ENCODE assay signal across 24 mouse cellular contexts in genomic region chr4:152067280-152067679, GRCm38 (mm10). TPM values are rescaled to one million over a fixed set of nuclear protein-coding genes. Genes with fewer than 3 reads are reported as not detected.
A peak's percentile ranks its signal among the peaks of the same experiment; 100 is the strongest.
DNase-seq lines count a peak whose midpoint lies in the region; ATAC-seq and TF ChIP-seq lines count a peak whose summit lies in the region.
"Had no signal": no experiment of that assay in that cellular context is flagged by ENCODE, and none has a peak within 500 bp of the region (broad histone marks: within the 10 kb centered on the region; RNA-seq: fewer than 3 reads in every experiment).

No protein-coding gene starts in this region.

- no peak for TF ChIP-seq EP300 in liver, postnatal 0 days (IDR thresholded peaks at IDR 0.05; ENCODE audit: low read depth)

- H3K4me1 ChIP-seq in hindbrain, embryonic 10.5 days (replicated peaks): peaks cover 33% of the 10 kb centered on the region
- peaks cover 5% of the 10 kb centered on the region for H3K4me1 ChIP-seq in hindbrain, embryonic 12.5 days
- H3K4me1 ChIP-seq in liver, embryonic 12.5 days: peaks cover 17% of the 10 kb centered on the region
- H3K4me1 ChIP-seq in liver, postnatal 0 days (ENCODE audit: insufficient read depth): 0 out of 2 replicates have a peak, but pooled peaks cover 2% of the 10 kb centered on the region
- H3K4me1 ChIP-seq in midbrain, embryonic 13.5 days (replicated peaks): peaks cover 3% of the 10 kb centered on the region
- H3K4me1 ChIP-seq in midbrain, embryonic 15.5 days: peaks cover 3% of the 10 kb centered on the region

- DNase-seq in hindbrain, embryonic 10.5 days (ENCODE audit: low spot score): no peak
- DNase-seq in liver, postnatal 0 days: no peak
- no peak for DNase-seq in adrenal gland, postnatal 10 days
- DNase-seq: adrenal gland, postnatal 25 days; cerebellum, adult 11-12 months; cerebellum, adult 9-11 months; embryo, embryonic 11 days; heart, adult 2 months; heart, postnatal 10 days; kidney, adult 11 months; kidney, postnatal 25 days; midbrain, embryonic 14.5 days had no signal

- ATAC-seq in hindbrain, embryonic 12.5 days (ENCODE audit: low FRiP score): no peak
- peak; percentile 22; the same call in 1 of the 2 replicates for ATAC-seq in liver, embryonic 12.5 days
- no peak for ATAC-seq in liver, postnatal 0 days
- peak; percentile 27; the same call in 1 of the 2 replicates for ATAC-seq in midbrain, embryonic 13.5 days
- ATAC-seq in midbrain, embryonic 15.5 days (replicated peaks): no peak
- ATAC-seq: forebrain, embryonic 16.5 days had no signal

- no peaks in the 10 kb centered on the region for H3K9me3 ChIP-seq in hindbrain, embryonic 10.5 days
- no peaks in the 10 kb centered on the region for H3K9me3 ChIP-seq in hindbrain, embryonic 12.5 days (replicated peaks)
- no peaks in the 10 kb centered on the region for H3K9me3 ChIP-seq in liver, embryonic 12.5 days (replicated peaks)
- no peaks in the 10 kb centered on the region for H3K9me3 ChIP-seq in liver, postnatal 0 days (ENCODE audit: low read length)
- H3K9me3 ChIP-seq in midbrain, embryonic 13.5 days: no peaks in the 10 kb centered on the region
- H3K9me3 ChIP-seq in midbrain, embryonic 15.5 days: no peaks in the 10 kb centered on the region
- H3K9me3 ChIP-seq: heart, embryonic 13.5 days; limb, embryonic 12.5 days; liver, embryonic 15.5 days; lung, embryonic 15.5 days; neural tube, embryonic 13.5 days had no signal

- H3K36me3 ChIP-seq in hindbrain, embryonic 10.5 days: peaks cover 21% of the 10 kb centered on the region
- 0 out of 2 replicates have a peak, but pooled peaks cover 6% of the 10 kb centered on the region for H3K36me3 ChIP-seq in hindbrain, embryonic 12.5 days
- peaks cover 3% of the 10 kb centered on the region; the same call in 1 of the 2 replicates for H3K36me3 ChIP-seq in liver, embryonic 12.5 days
- H3K36me3 ChIP-seq in liver, postnatal 0 days (replicated peaks; ENCODE audit: insufficient read depth, low read length): no peaks in the 10 kb centered on the region
- H3K36me3 ChIP-seq in midbrain, embryonic 13.5 days: peaks cover 11% of the 10 kb centered on the region
- no peaks in the 10 kb centered on the region for H3K36me3 ChIP-seq in midbrain, embryonic 15.5 days (replicated peaks)
- H3K36me3 ChIP-seq: liver, embryonic 15.5 days; lung, embryonic 15.5 days; neural tube, embryonic 13.5 days had no signal

- peak overlapping the region; percentile 68; the same call in 1 of the 2 replicates for H3K27ac ChIP-seq in hindbrain, embryonic 10.5 days
- H3K27ac ChIP-seq in hindbrain, embryonic 12.5 days: no peak overlapping the region
- no peak overlapping the region for H3K27ac ChIP-seq in liver, embryonic 12.5 days
- H3K27ac ChIP-seq in liver, postnatal 0 days (ENCODE audit: low read depth): no peak overlapping the region
- H3K27ac ChIP-seq in midbrain, embryonic 13.5 days: no peak overlapping the region
- no peak overlapping the region for H3K27ac ChIP-seq in midbrain, embryonic 15.5 days
- H3K27ac ChIP-seq: heart, adult 2 months; heart, embryonic 13.5 days; limb, embryonic 12.5 days; liver, embryonic 15.5 days; lung, embryonic 15.5 days; neural tube, embryonic 13.5 days had no signal

- H3K9ac ChIP-seq in hindbrain, embryonic 12.5 days: no peak overlapping the region
- H3K9ac ChIP-seq in liver, embryonic 12.5 days: no peak overlapping the region
- H3K9ac ChIP-seq in liver, postnatal 0 days (replicated peaks): no peak overlapping the region
- no peak overlapping the region for H3K9ac ChIP-seq in midbrain, embryonic 13.5 days (replicated peaks)
- H3K9ac ChIP-seq in midbrain, embryonic 15.5 days: no peak overlapping the region
- H3K9ac ChIP-seq: heart, embryonic 13.5 days; limb, embryonic 12.5 days; liver, embryonic 15.5 days; lung, embryonic 15.5 days; neural tube, embryonic 13.5 days had no signal

- TF ChIP-seq CTCF in liver, postnatal 0 days (IDR thresholded peaks at IDR 0.05; ENCODE audit: low read depth): no peak

- no peak overlapping the region for H3K4me3 ChIP-seq in hindbrain, embryonic 10.5 days
- no peak overlapping the region for H3K4me3 ChIP-seq in hindbrain, embryonic 12.5 days
- no peak overlapping the region for H3K4me3 ChIP-seq in liver, embryonic 12.5 days
- no peak overlapping the region for H3K4me3 ChIP-seq in liver, postnatal 0 days (ENCODE audit: low read depth, low read length)
- H3K4me3 ChIP-seq in midbrain, embryonic 13.5 days (replicated peaks): no peak overlapping the region
- no peak overlapping the region for H3K4me3 ChIP-seq in midbrain, embryonic 15.5 days
- H3K4me3 ChIP-seq: erythroblast, embryonic 14.5 days; heart, adult 2 months; heart, embryonic 13.5 days; limb, embryonic 12.5 days; liver, embryonic 15.5 days; lung, embryonic 15.5 days; neural tube, embryonic 13.5 days had no signal

- H3K4me2 ChIP-seq in hindbrain, embryonic 12.5 days (replicated peaks): no peak overlapping the region
- H3K4me2 ChIP-seq in liver, embryonic 12.5 days: no peak overlapping the region
- H3K4me2 ChIP-seq in liver, postnatal 0 days (ENCODE audit: low read depth, low read length): no peak overlapping the region
- no peak overlapping the region for H3K4me2 ChIP-seq in midbrain, embryonic 13.5 days (replicated peaks)
- H3K4me2 ChIP-seq in midbrain, embryonic 15.5 days: no peak overlapping the region
- H3K4me2 ChIP-seq: heart, embryonic 13.5 days; limb, embryonic 12.5 days; liver, embryonic 15.5 days; lung, embryonic 15.5 days; neural tube, embryonic 13.5 days had no signal

- H3K27me3 ChIP-seq in hindbrain, embryonic 10.5 days (ENCODE audit: insufficient read depth, poor library complexity, severe bottlenecking): no peaks in the 10 kb centered on the region
- no peaks in the 10 kb centered on the region for H3K27me3 ChIP-seq in hindbrain, embryonic 12.5 days
- peaks cover 2% of the 10 kb centered on the region for H3K27me3 ChIP-seq in liver, embryonic 12.5 days (replicated peaks)
- H3K27me3 ChIP-seq in liver, postnatal 0 days (ENCODE audit: insufficient read depth, low read length): no peaks in the 10 kb centered on the region
- H3K27me3 ChIP-seq in midbrain, embryonic 13.5 days: no peaks in the 10 kb centered on the region
- no peaks in the 10 kb centered on the region for H3K27me3 ChIP-seq in midbrain, embryonic 15.5 days (replicated peaks)
- H3K27me3 ChIP-seq: heart, embryonic 13.5 days; limb, embryonic 12.5 days; lung, embryonic 15.5 days; neural tube, embryonic 13.5 days had no signal

RNA-seq across cellular contexts. Expression of gene Plekhg5, which starts 5.0 kb away (rescaled TPM):
- polyA plus RNA-seq in hindbrain, embryonic 10.5 days (2016; fragmentation: Nextera tagmentation; extraction: Ambion mirVana): 9.6 and 12.4 TPM in 2 replicates
- 11.7 and 12.0 TPM in 2 replicates for polyA plus RNA-seq in hindbrain, embryonic 12.5 days (2016; fragmentation: Nextera tagmentation; extraction: Ambion mirVana)
- polyA plus RNA-seq in liver, embryonic 12.5 days (2016; fragmentation: Nextera tagmentation; extraction: Ambion mirVana): 7.7 and 8.4 TPM in 2 replicates
- polyA plus RNA-seq in liver, postnatal 0 days (2015; fragmentation: Nextera tagmentation; extraction: Ambion mirVana): 1.8 and 2.1 TPM in 2 replicates
- polyA plus RNA-seq in midbrain, embryonic 13.5 days (2015; fragmentation: Nextera tagmentation; extraction: Ambion mirVana): 8.4 and 8.5 TPM in 2 replicates
- 12.3 and 12.5 TPM in 2 replicates for polyA plus RNA-seq in midbrain, embryonic 15.5 days (2015; fragmentation: Nextera tagmentation; extraction: Ambion mirVana)
- 10 to 100 TPM; 17.1 to 20.1 TPM for total RNA-seq in adrenal gland, postnatal 10 days (2021)

RNA-seq across cellular contexts. Expression of gene Nol9, which starts 28.2 kb away (rescaled TPM):
- polyA plus RNA-seq in hindbrain, embryonic 10.5 days (2016; fragmentation: Nextera tagmentation; extraction: Ambion mirVana): 37.7 and 38.9 TPM in 2 replicates
- polyA plus RNA-seq in hindbrain, embryonic 12.5 days (2016; fragmentation: Nextera tagmentation; extraction: Ambion mirVana): 32.6 and 33.9 TPM in 2 replicates
- 42.3 and 44.0 TPM in 2 replicates for polyA plus RNA-seq in liver, embryonic 12.5 days (2016; fragmentation: Nextera tagmentation; extraction: Ambion mirVana)
- 8.0 and 8.5 TPM in 2 replicates for polyA plus RNA-seq in liver, postnatal 0 days (2015; fragmentation: Nextera tagmentation; extraction: Ambion mirVana)
- polyA plus RNA-seq in midbrain, embryonic 13.5 days (2015; fragmentation: Nextera tagmentation; extraction: Ambion mirVana): 24.3 and 26.0 TPM in 2 replicates
- polyA plus RNA-seq in midbrain, embryonic 15.5 days (2015; fragmentation: Nextera tagmentation; extraction: Ambion mirVana): 25.4 and 27.4 TPM in 2 replicates
- total RNA-seq in adrenal gland, postnatal 10 days (2021): 10 to 100 TPM; 20.1 to 20.3 TPM

RNA-seq across cellular contexts. Expression of gene Tas1r1, which starts 28.9 kb away (rescaled TPM):
- 0.65 and 0.67 TPM in 2 replicates for polyA plus RNA-seq in hindbrain, embryonic 10.5 days (2016; fragmentation: Nextera tagmentation; extraction: Ambion mirVana)
- 1.0 and 1.2 TPM in 2 replicates for polyA plus RNA-seq in hindbrain, embryonic 12.5 days (2016; fragmentation: Nextera tagmentation; extraction: Ambion mirVana)
- polyA plus RNA-seq in liver, embryonic 12.5 days (2016; fragmentation: Nextera tagmentation; extraction: Ambion mirVana): 0.12 and 0.19 TPM in 2 replicates
- polyA plus RNA-seq in liver, postnatal 0 days (2015; fragmentation: Nextera tagmentation; extraction: Ambion mirVana): 0.07 TPM in 2 replicates
- 0.86 and 1.4 TPM in 2 replicates for polyA plus RNA-seq in midbrain, embryonic 13.5 days (2015; fragmentation: Nextera tagmentation; extraction: Ambion mirVana)
- polyA plus RNA-seq in midbrain, embryonic 15.5 days (2015; fragmentation: Nextera tagmentation; extraction: Ambion mirVana): 1.5 and 1.6 TPM in 2 replicates
- total RNA-seq in adrenal gland, postnatal 10 days (2021): not detected
- polyA plus RNA-seq: erythroblast, embryonic 14.5 days; heart, embryonic 13.5 days had no signal

RNA-seq across cellular contexts. Expression of gene Zbtb48, which starts 39.8 kb away (rescaled TPM):
- polyA plus RNA-seq in hindbrain, embryonic 10.5 days (2016; fragmentation: Nextera tagmentation; extraction: Ambion mirVana): 23.3 and 25.9 TPM in 2 replicates
- 20.4 and 25.2 TPM in 2 replicates for polyA plus RNA-seq in hindbrain, embryonic 12.5 days (2016; fragmentation: Nextera tagmentation; extraction: Ambion mirVana)
- 11.4 and 12.2 TPM in 2 replicates for polyA plus RNA-seq in liver, embryonic 12.5 days (2016; fragmentation: Nextera tagmentation; extraction: Ambion mirVana)
- polyA plus RNA-seq in liver, postnatal 0 days (2015; fragmentation: Nextera tagmentation; extraction: Ambion mirVana): 7.4 and 8.5 TPM in 2 replicates
- 17.9 and 26.3 TPM in 2 replicates for polyA plus RNA-seq in midbrain, embryonic 13.5 days (2015; fragmentation: Nextera tagmentation; extraction: Ambion mirVana)
- polyA plus RNA-seq in midbrain, embryonic 15.5 days (2015; fragmentation: Nextera tagmentation; extraction: Ambion mirVana): 22.1 and 23.9 TPM in 2 replicates
- 1 to 10 TPM; 7.2 to 9.6 TPM for total RNA-seq in adrenal gland, postnatal 10 days (2021)

RNA-seq across cellular contexts. Expression of gene Tnfrsf25, which starts 48.5 kb away (rescaled TPM):
- polyA plus RNA-seq in hindbrain, embryonic 10.5 days (2016; fragmentation: Nextera tagmentation; extraction: Ambion mirVana): 0.70 and 0.82 TPM in 2 replicates
- polyA plus RNA-seq in hindbrain, embryonic 12.5 days (2016; fragmentation: Nextera tagmentation; extraction: Ambion mirVana): 0.59 and 0.74 TPM in 2 replicates
- polyA plus RNA-seq in liver, embryonic 12.5 days (2016; fragmentation: Nextera tagmentation; extraction: Ambion mirVana): 0.74 and 0.87 TPM in 2 replicates
- polyA plus RNA-seq in liver, postnatal 0 days (2015; fragmentation: Nextera tagmentation; extraction: Ambion mirVana): 0.15 TPM in 1 of 2 replicates, not detected in the other
- polyA plus RNA-seq in midbrain, embryonic 13.5 days (2015; fragmentation: Nextera tagmentation; extraction: Ambion mirVana): 0.87 and 0.97 TPM in 2 replicates
- polyA plus RNA-seq in midbrain, embryonic 15.5 days (2015; fragmentation: Nextera tagmentation; extraction: Ambion mirVana): 0.80 and 1.0 TPM in 2 replicates
- 1 to 10 TPM; 1.9 to 4.3 TPM for total RNA-seq in adrenal gland, postnatal 10 days (2021)
- polyA plus RNA-seq: forebrain, embryonic 11.5 days had no signal

Comparison
In these comparisons a context has a peak if more than half of its experiments do, and no peak if none do; other contexts are left out.
1. ATAC-seq: peak in liver, embryonic 12.5 days (single experiment) and midbrain, embryonic 13.5 days (single experiment); none in hindbrain, embryonic 12.5 days (single experiment), liver, postnatal 0 days (single experiment) and midbrain, embryonic 15.5 days (single experiment).